Mouse (Mus musculus) lung, postnatal 36 days (tissue): ENCODE data around the gene Srpk2.
"Not testable (repeated sequence)": the region's sequence is repeated elsewhere in the genome, so short reads cannot be mapped to it uniquely, and the experiment has no call there.

Source experiments
- DNase-seq: peaks from one replicate; pipeline ENCODE4 v3.0.0; 2022; ENCODE audit warnings: mixed read lengths

Gene Srpk2

GRCm38 (mm10) chr5:23556007-23556770, 128.2 kb downstream of the Srpk2 start:
- DNase-seq = no peak

GRCm38 (mm10) chr5:23553338-23553737, 131.1 kb downstream of the Srpk2 start:
- DNase-seq = not testable (repeated sequence)

- DNase-seq = peak; percentile 67
Observed at GRCm38 (mm10) chr5:23551687-23552086, 132.7 kb downstream of the Srpk2 start.

- no peak for DNase-seq
Observed at GRCm38 (mm10) chr5:23535692-23536091, 148.7 kb downstream of the Srpk2 start.

- DNase-seq = no peak
Observed at GRCm38 (mm10) chr5:23531541-23532096, 152.8 kb downstream of the Srpk2 start.

GRCm38 (mm10) chr5:23531100-23531499, 153.3 kb downstream of the Srpk2 start:
- DNase-seq = no peak

GRCm38 (mm10) chr5:23524621-23525020, 159.8 kb downstream of the Srpk2 start:
- DNase-seq = no peak

GRCm38 (mm10) chr5:23523936-23524335, 160.5 kb downstream of the Srpk2 start:
- no peak for DNase-seq

GRCm38 (mm10) chr5:23521645-23522044, 162.8 kb downstream of the Srpk2 start:
- no peak for DNase-seq

- no peak for DNase-seq
Observed at GRCm38 (mm10) chr5:23519679-23520078, 164.7 kb downstream of the Srpk2 start.

GRCm38 (mm10) chr5:23518673-23519072, 165.7 kb downstream of the Srpk2 start:
- peak; percentile 48 for DNase-seq

- DNase-seq = no peak
Observed at GRCm38 (mm10) chr5:23517839-23518238, 166.6 kb downstream of the Srpk2 start.

GRCm38 (mm10) chr5:23516962-23517361, 167.5 kb downstream of the Srpk2 start:
- DNase-seq = no peak

GRCm38 (mm10) chr5:23515038-23515437, 169.4 kb downstream of the Srpk2 start:
- no peak for DNase-seq

GRCm38 (mm10) chr5:23513468-23513867, 170.9 kb downstream of the Srpk2 start:
- DNase-seq = no peak

GRCm38 (mm10) chr5:23512556-23512955, 171.9 kb downstream of the Srpk2 start:
- no peak for DNase-seq

GRCm38 (mm10) chr5:23511456-23511855, 173.0 kb downstream of the Srpk2 start:
- no peak for DNase-seq

GRCm38 (mm10) chr5:23508630-23509029, 175.8 kb downstream of the Srpk2 start:
- no peak for DNase-seq

- DNase-seq = no peak
Observed at GRCm38 (mm10) chr5:23507210-23507609, 177.2 kb downstream of the Srpk2 start.

GRCm38 (mm10) chr5:23505578-23505977, 178.8 kb downstream of the Srpk2 start:
- no peak for DNase-seq

GRCm38 (mm10) chr5:23502317-23502937, 182.0 kb downstream of the Srpk2 start:
- DNase-seq = no peak

GRCm38 (mm10) chr5:23501582-23502316, 182.7 kb downstream of the Srpk2 start:
- DNase-seq = no peak

- no peak for DNase-seq
Observed at GRCm38 (mm10) chr5:23500715-23501114, 183.7 kb downstream of the Srpk2 start.
